Mouse (Mus musculus) heart, adult 9 months (tissue): ENCODE data around the gene Gm20458.

ENCODE experiments used
- DNase-seq, 2 experiments: peaks; one replicate each; pipeline ENCODE4 v3.0.0; 2022; ENCODE audit warnings: low spot score in 2 of 2

Gm20458 gene

DNA sequence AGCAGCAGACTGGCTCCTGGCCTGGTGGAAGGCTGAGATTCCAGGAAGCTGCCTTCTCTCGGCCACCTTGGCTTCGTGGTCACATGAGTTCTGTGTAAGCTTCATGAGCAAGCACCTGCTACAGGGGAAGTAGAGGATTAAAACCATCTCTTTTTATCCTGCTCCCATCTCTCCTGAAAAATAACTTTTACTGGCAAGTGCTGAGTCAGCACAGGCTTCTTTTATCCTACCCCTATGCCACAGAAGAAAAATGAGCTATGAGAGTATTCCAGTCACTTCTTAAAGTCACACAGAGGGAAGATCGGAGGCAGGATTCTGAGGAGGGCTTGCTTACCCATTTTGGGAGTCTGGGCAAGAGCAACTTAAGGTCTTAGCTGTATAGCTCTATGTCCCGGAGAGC lies 76.2 kb downstream of the Gm20458 start:
- DNase-seq = no peak
